Mouse (Mus musculus): ENCODE measurements at regions not wholly inside any gene's neighbourhood (a gene's known extent, or its start where the extent isn't known, plus 50 kb on each side); places are given as distances from the start of the nearest gene placed in this dataset.

- TF ChIP-seq CHD2 (IDR thresholded peaks at IDR 0.05; ENCODE audit: low read length) (no peak), CTCF (conservative IDR thresholded peaks at IDR 0.05 in 1 of 2, IDR thresholded peaks at IDR 0.05 in 1 of 2; ENCODE audit: low read depth in 2 of 2, low read length in 2 of 2) (peak in 1 of 2 experiments; percentile 21; a peak in 1 of 4 replicates), POLR2A (IDR thresholded peaks at IDR 0.05; ENCODE audit: low read depth, low read length) (no peak), JUND (conservative IDR thresholded peaks at IDR 0.05; ENCODE audit: low read depth, low read length) (no peak)
Observed at GRCm38 (mm10) chr9:69703731-69704130, 57.0 kb downstream of the Foxb1 start.

Data from CH12.LX (cell line).